Mouse (Mus musculus) thymus, adult 2 months (tissue): Measurements from ENCODE around the gene Evl. TPM values are rescaled to one million over a fixed set of nuclear protein-coding genes. Genes with fewer than 3 reads are reported as not detected.
A peak's percentile ranks its signal among the peaks of the same experiment; 100 is the strongest.

Experiments
- DNase-seq: peaks from one replicate; pipeline ENCODE4 v3.0.0; 2021
- H3K27ac ChIP-seq: fragments of 200-500 bp; 2 replicates; pipeline ENCODE4 v1.5.1; 2012; ENCODE audit warnings: low read length, control low read depth; ENCODE audit not compliant: control insufficient read depth, insufficient read depth
- H3K27me3 ChIP-seq: fragments of 200-500 bp; 2 replicates; pipeline ENCODE4 v1.6.1; 2012; ENCODE audit warnings: mild to moderate bottlenecking, low read length, moderate library complexity, mixed read lengths; ENCODE audit not compliant: control insufficient read depth, insufficient read depth
- H3K36me3 ChIP-seq: fragments of 200-500 bp; 2 replicates; pipeline ENCODE4 v1.6.1; 2012; ENCODE audit warnings: mild to moderate bottlenecking, low read length, moderate library complexity; ENCODE audit not compliant: control insufficient read depth, insufficient read depth
- H3K4me1 ChIP-seq: fragments of 200-500 bp; replicated peaks from 2 replicates; pipeline ENCODE4 v1.6.1; 2012; ENCODE audit warnings: low read length; ENCODE audit not compliant: control insufficient read depth, insufficient read depth
- H3K4me3 ChIP-seq: fragments of 200-500 bp; 2 replicates; pipeline ENCODE4 v1.5.1; 2012; ENCODE audit warnings: mild to moderate bottlenecking, low read length, control low read depth, moderate library complexity; ENCODE audit not compliant: control insufficient read depth, insufficient read depth
- CTCF ChIP-seq: fragments of 200-500 bp; IDR thresholded peaks from 2 replicates; pipeline ENCODE4 v1.5.1; 2012; ENCODE audit warnings: mild to moderate bottlenecking, control low read depth, low read length, moderate library complexity, borderline replicate concordance; ENCODE audit not compliant: control insufficient read depth, poor library complexity, insufficient read depth; ENCODE audit errors: extremely low read depth
- POLR2A ChIP-seq: fragments of 200-500 bp; IDR thresholded peaks from 2 replicates; pipeline ENCODE4 v1.6.1; 2012; ENCODE audit warnings: mild to moderate bottlenecking, low read length, control low read depth, moderate library complexity; ENCODE audit not compliant: control insufficient read depth, poor library complexity, insufficient read depth; ENCODE audit errors: extremely low read depth
- WGBS: fragments of 180-500 bp; shearing (Covaris S2); methylation state at CpG from one replicate; pipeline ENCODE4 v1.1.7; 2018; 5-methylcytosine and 5-hydroxymethylcytosine counted together
- polyA plus RNA-seq: library from polyadenylated mRNA; depleted of rRNA; stranded (reverse); fragments of >200 nt; gene quantifications from 2 replicates; pipeline ENCODE4 v1.2.3, GENCODE M21; 2012

Evl gene
- polyA plus RNA-seq, 1 experiment = 172 TPM

DNA sequence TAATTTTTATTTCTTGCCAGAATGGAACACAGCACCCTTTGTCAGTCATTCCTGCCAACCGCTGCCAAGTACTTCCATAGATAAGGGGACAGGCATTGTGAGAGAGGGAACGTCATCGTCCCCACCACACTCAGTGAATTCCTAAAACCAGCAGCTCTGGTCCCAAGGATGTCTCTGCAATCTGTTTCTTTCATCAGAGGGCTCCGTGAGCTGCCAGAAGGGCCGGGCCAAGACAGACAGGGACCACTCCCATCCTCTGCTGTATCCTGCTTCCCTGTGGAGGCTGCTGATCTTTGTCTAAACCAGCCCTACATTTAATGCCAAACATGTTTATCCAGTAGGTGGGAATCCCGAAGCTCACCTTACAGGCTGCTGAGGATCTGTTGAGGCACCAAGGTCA lies 1.4 kb upstream of the Evl start:
- peaks cover 5% of the 10 kb centered on the region; the same call in 1 of the 2 replicates for H3K4me1 ChIP-seq
- no peaks in the 10 kb centered on the region for H3K36me3 ChIP-seq
- DNase-seq = no peak
- WGBS = 85% methylated on average over 6 of the region's 6 CpGs
- TF ChIP-seq CTCF = no peak
- H3K27me3 ChIP-seq = peaks cover 10% of the 10 kb centered on the region; the same call in 1 of the 2 replicates
- H3K27ac ChIP-seq = no peak overlapping the region
- no peak overlapping the region for H3K4me3 ChIP-seq

- 0 out of 2 replicates have a peak, but pooled peaks have one; percentile 29 for TF ChIP-seq POLR2A
- TF ChIP-seq CTCF = no peak
- H3K4me1 ChIP-seq = peaks cover 5% of the 10 kb centered on the region; the same call in 1 of the 2 replicates
- peaks cover 11% of the 10 kb centered on the region; the same call in 1 of the 2 replicates for H3K27me3 ChIP-seq
- peak overlapping the region; percentile 67 for H3K4me3 ChIP-seq
- no peak overlapping the region for H3K27ac ChIP-seq
- DNase-seq = peak; percentile 45
- WGBS = 3% methylated on average over 91 of the region's 100 CpGs
- H3K36me3 ChIP-seq = no peaks in the 10 kb centered on the region
Measured at GRCm38 (mm10) chr12:108554861-108555556, 489 bp downstream of the Evl start.

DNA sequence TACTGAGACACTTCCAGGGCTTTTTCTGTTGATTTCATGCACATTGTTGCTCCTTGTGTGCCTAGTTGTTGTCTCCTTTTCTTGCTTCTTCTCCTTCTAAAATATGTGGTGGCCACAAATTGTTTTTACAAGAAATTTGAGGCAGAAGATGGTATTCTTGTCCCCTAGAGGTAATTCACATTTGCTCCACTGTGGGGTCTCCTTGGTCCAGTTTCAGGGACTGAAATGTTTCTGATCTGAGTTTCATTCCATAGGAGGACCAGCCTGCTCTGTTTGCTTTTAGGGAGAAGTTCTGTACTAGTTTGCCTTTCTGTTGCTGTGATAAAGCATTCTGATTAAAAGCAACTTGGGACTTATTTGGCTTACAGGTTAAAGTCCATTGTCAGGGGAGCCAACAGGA lies 3.7 kb downstream of the Evl start:
- Histone ChIP-seq H3K4me3 (no peak overlapping the region), H3K4me1 (peaks cover 5% of the 10 kb centered on the region; the same call in 1 of the 2 replicates), H3K27ac (no peak overlapping the region), H3K36me3 (no peaks in the 10 kb centered on the region), H3K27me3 (peaks cover 11% of the 10 kb centered on the region; the same call in 1 of the 2 replicates)
- no peak for DNase-seq
- no peak for TF ChIP-seq CTCF
- no peak for TF ChIP-seq POLR2A

GRCm38 (mm10) chr12:108563238-108563637 lies 8.7 kb downstream of the Evl start:
- no peaks in the 10 kb centered on the region for H3K36me3 ChIP-seq
- H3K27ac ChIP-seq = no peak overlapping the region
- no peak overlapping the region for H3K4me3 ChIP-seq
- TF ChIP-seq CTCF (no peak), POLR2A (no peak)
- peak; percentile 14 for DNase-seq
- WGBS = 83% methylated on average over 3 of the region's 3 CpGs
- no peaks in the 10 kb centered on the region for H3K4me1 ChIP-seq
- H3K27me3 ChIP-seq = peaks cover 2% of the 10 kb centered on the region; the same call in 1 of the 2 replicates

DNA sequence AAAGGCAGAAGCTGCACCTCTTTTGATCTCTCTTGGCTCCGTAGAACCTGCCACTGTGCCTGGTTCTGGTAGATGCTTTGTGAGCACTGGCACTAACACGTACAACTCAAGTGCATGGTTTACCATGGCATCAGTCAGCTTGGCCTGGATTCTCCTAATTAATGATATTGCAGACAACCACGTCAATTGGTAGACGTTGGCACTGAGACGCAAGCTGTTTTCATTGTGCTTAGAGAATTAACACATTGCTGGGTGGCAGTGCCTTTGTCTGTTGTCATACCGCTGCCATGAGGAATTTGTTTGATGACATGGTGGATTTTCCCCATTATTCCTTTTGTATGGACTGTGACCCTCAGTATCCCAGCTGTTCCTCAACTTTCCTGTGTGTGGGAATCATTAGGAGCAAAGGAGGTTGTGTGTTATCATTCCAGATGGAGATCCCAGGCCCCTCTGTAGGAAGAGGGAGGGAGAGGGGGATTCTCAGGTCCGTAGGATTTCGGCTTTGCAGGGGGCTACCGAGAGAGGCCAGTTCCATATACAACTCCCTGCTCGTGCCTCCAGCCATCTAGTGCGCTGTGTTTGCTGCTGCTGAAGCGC lies 10.5 kb downstream of the Evl start:
- H3K4me3 ChIP-seq = no peak overlapping the region
- H3K27ac ChIP-seq = no peak overlapping the region
- no peaks in the 10 kb centered on the region for H3K36me3 ChIP-seq
- TF ChIP-seq POLR2A (no peak), CTCF (no peak)
- DNase-seq = no peak
- WGBS = 96% methylated on average over 12 of the region's 12 CpGs
- H3K4me1 ChIP-seq = no peaks in the 10 kb centered on the region
- H3K27me3 ChIP-seq = 0 out of 2 replicates have a peak, but pooled peaks cover under 1% of the 10 kb centered on the region

DNA sequence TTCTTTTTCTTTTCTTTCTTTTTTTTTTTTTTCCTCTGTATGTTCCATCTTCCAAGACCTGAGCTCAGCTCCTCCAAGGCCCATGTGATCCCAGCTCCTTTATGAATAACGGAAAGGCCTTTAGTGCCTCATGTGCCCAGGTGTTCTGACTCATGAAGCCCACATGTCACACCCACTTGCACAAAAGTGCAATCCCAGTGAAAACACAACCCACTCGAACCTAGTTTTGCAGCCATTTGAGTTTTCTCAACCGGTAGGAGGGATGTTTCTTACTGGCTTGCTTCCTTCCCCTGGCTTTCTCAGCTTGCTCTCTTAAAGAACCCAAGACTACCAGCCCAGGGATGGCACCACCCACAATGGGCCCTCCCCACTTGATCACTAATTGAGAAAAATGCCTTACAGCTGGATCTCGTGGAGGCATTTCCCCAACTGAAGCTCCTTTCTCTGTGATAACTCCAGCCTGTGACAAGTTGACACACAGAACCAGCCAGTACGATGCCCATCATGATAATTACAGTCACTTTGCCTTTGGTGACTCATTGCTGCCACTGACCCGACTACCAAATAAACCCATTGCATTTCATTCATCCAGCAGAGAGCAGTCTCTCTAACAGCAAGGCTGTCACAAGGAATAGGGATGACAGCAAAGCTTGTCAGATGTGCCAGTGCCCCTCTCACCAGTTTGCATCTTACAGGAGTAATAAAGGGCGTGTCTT lies 24.8 kb downstream of the Evl start:
- 93% methylated on average over 7 of the region's 7 CpGs for WGBS
- no peak for DNase-seq
- Histone ChIP-seq H3K27me3 (no peaks in the 10 kb centered on the region), H3K27ac (no peak overlapping the region), H3K36me3 (no peaks in the 10 kb centered on the region), H3K4me3 (no peak overlapping the region), H3K4me1 (no peaks in the 10 kb centered on the region)
- TF ChIP-seq CTCF = no peak
- no peak for TF ChIP-seq POLR2A
